Mouse (Mus musculus): ENCODE results near the gene Gucy1b2. TPM values are rescaled to one million over a fixed set of nuclear protein-coding genes. Genes with fewer than 3 reads are reported as not detected.

The Gucy1b2 gene
- polyA plus RNA-seq (2012; rRNA removed): 1.1 and 2.0 TPM in 2 replicates

- no peak for TF ChIP-seq CTCF (IDR thresholded peaks at IDR 0.05; ENCODE audit: borderline replicate concordance, extremely low read depth, insufficient read depth, insufficient read length)
- no peak for TF ChIP-seq POLR2A (IDR thresholded peaks at IDR 0.05; ENCODE audit: borderline replicate concordance, extremely low read depth, insufficient read depth, insufficient read length, poor library complexity, severe bottlenecking)
- peak; percentile 62 for DNase-seq (ENCODE audit: low read depth)
Measured at GRCm38 (mm10) chr14:62456239-62456747, at the start of gene Gucy1b2. Gene Gucy1b2 (minus strand): TSS chr14:62456289.

- DNase-seq (ENCODE audit: low read depth): no peak
- TF ChIP-seq POLR2A (IDR thresholded peaks at IDR 0.05; ENCODE audit: borderline replicate concordance, extremely low read depth, insufficient read depth, insufficient read length, poor library complexity, severe bottlenecking): no peak
- no peak for TF ChIP-seq CTCF (IDR thresholded peaks at IDR 0.05; ENCODE audit: borderline replicate concordance, extremely low read depth, insufficient read depth, insufficient read length)
Measured at GRCm38 (mm10) chr14:62497391-62497790, 41.3 kb upstream of the Gucy1b2 start.

GRCm38 (mm10) chr14:62496501-62496900 lies 40.4 kb upstream of the Gucy1b2 start:
- TF ChIP-seq CTCF (IDR thresholded peaks at IDR 0.05; ENCODE audit: borderline replicate concordance, extremely low read depth, insufficient read depth, insufficient read length) (no peak), POLR2A (IDR thresholded peaks at IDR 0.05; ENCODE audit: borderline replicate concordance, extremely low read depth, insufficient read depth, insufficient read length, poor library complexity, severe bottlenecking) (no peak)
- no peak for DNase-seq (ENCODE audit: low read depth)

- no peak for DNase-seq (ENCODE audit: low read depth)
- TF ChIP-seq POLR2A (IDR thresholded peaks at IDR 0.05; ENCODE audit: borderline replicate concordance, extremely low read depth, insufficient read depth, insufficient read length, poor library complexity, severe bottlenecking) (no peak), CTCF (IDR thresholded peaks at IDR 0.05; ENCODE audit: borderline replicate concordance, extremely low read depth, insufficient read depth, insufficient read length) (no peak)
Measured at GRCm38 (mm10) chr14:62493456-62493855, 37.4 kb upstream of the Gucy1b2 start.

- TF ChIP-seq CTCF (IDR thresholded peaks at IDR 0.05; ENCODE audit: borderline replicate concordance, extremely low read depth, insufficient read depth, insufficient read length) (peak; percentile 99), POLR2A (IDR thresholded peaks at IDR 0.05; ENCODE audit: borderline replicate concordance, extremely low read depth, insufficient read depth, insufficient read length, poor library complexity, severe bottlenecking) (no peak)
- DNase-seq (ENCODE audit: low read depth): peak; percentile 96
Measured at GRCm38 (mm10) chr14:62492196-62492850, 36.2 kb upstream of the Gucy1b2 start.

GRCm38 (mm10) chr14:62488270-62488669 lies 32.2 kb upstream of the Gucy1b2 start:
- TF ChIP-seq POLR2A (IDR thresholded peaks at IDR 0.05; ENCODE audit: borderline replicate concordance, extremely low read depth, insufficient read depth, insufficient read length, poor library complexity, severe bottlenecking) (no peak), CTCF (IDR thresholded peaks at IDR 0.05; ENCODE audit: borderline replicate concordance, extremely low read depth, insufficient read depth, insufficient read length) (no peak)
- no peak for DNase-seq (ENCODE audit: low read depth)

- no peak for TF ChIP-seq CTCF (IDR thresholded peaks at IDR 0.05; ENCODE audit: borderline replicate concordance, extremely low read depth, insufficient read depth, insufficient read length)
- no peak for TF ChIP-seq POLR2A (IDR thresholded peaks at IDR 0.05; ENCODE audit: borderline replicate concordance, extremely low read depth, insufficient read depth, insufficient read length, poor library complexity, severe bottlenecking)
Measured at GRCm38 (mm10) chr14:62481381-62481780, 25.3 kb upstream of the Gucy1b2 start.

GRCm38 (mm10) chr14:62479395-62479794 lies 23.3 kb upstream of the Gucy1b2 start:
- DNase-seq (ENCODE audit: low read depth): peak; percentile 88
- TF ChIP-seq POLR2A (IDR thresholded peaks at IDR 0.05; ENCODE audit: borderline replicate concordance, extremely low read depth, insufficient read depth, insufficient read length, poor library complexity, severe bottlenecking) (no peak), CTCF (IDR thresholded peaks at IDR 0.05; ENCODE audit: borderline replicate concordance, extremely low read depth, insufficient read depth, insufficient read length) (no peak)

More at GRCm38 (mm10) chr14:62481381-62481780, 25.3 kb upstream of the Gucy1b2 start:
- no peak for DNase-seq (ENCODE audit: low read depth)

- DNase-seq (ENCODE audit: low read depth): no peak
- peak; percentile 10; the same call in 1 of the 2 replicates for TF ChIP-seq CTCF (IDR thresholded peaks at IDR 0.05; ENCODE audit: borderline replicate concordance, extremely low read depth, insufficient read depth, insufficient read length)
- TF ChIP-seq POLR2A (IDR thresholded peaks at IDR 0.05; ENCODE audit: borderline replicate concordance, extremely low read depth, insufficient read depth, insufficient read length, poor library complexity, severe bottlenecking): no peak
Measured at GRCm38 (mm10) chr14:62474481-62474880, 18.4 kb upstream of the Gucy1b2 start.

- no peak for DNase-seq (ENCODE audit: low read depth)
- TF ChIP-seq CTCF (IDR thresholded peaks at IDR 0.05; ENCODE audit: borderline replicate concordance, extremely low read depth, insufficient read depth, insufficient read length) (no peak), POLR2A (IDR thresholded peaks at IDR 0.05; ENCODE audit: borderline replicate concordance, extremely low read depth, insufficient read depth, insufficient read length, poor library complexity, severe bottlenecking) (no peak)
Measured at GRCm38 (mm10) chr14:62472061-62472460, 16.0 kb upstream of the Gucy1b2 start.

- no peak for DNase-seq (ENCODE audit: low read depth)
- TF ChIP-seq CTCF (IDR thresholded peaks at IDR 0.05; ENCODE audit: borderline replicate concordance, extremely low read depth, insufficient read depth, insufficient read length) (no peak), POLR2A (IDR thresholded peaks at IDR 0.05; ENCODE audit: borderline replicate concordance, extremely low read depth, insufficient read depth, insufficient read length, poor library complexity, severe bottlenecking) (no peak)
Measured at GRCm38 (mm10) chr14:62468753-62469125, 12.7 kb upstream of the Gucy1b2 start.

All from brain, embryonic 14.5 days (tissue).